Mouse (Mus musculus): ENCODE results near the gene Neurod2.

DNA sequence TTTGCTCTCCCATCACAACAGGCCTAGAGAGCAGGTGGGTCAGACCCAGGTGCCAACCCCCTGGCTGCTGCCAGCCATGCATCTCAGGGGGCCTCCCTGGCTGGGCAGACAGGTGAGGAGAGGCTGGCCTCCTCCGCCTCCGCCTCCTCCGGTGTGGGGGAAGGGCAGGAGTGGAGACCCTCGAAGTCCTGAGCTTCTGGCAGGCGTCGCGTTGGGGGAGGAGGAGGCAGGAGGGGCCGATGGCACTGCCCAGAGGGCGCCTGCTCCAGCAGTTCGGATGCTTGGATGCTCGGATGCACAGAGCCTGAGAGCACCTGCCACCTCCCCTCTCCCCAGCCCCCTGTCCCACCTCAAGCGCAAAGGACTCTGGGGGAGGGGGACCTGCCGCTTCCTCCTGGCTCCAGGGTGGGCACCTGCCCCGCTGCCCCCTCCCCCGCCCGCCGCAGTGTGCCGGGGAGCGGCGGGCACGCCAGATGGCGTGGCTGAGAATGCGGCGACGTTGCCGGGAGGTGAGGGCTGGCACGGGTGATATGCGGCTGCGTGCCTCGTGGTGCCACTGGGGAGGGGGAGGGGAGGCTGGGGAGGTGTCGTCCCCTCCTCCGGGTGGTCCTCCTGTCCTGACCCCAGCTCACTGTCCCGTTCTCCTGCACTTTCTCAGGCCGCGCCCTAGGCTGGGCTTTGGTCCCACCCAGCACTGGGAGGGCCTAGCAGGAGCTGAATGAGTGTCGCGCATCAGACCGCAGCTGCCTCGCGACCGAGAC lies 4.7 kb upstream of the Neurod2 start:
- TF ChIP-seq POLR2A (IDR thresholded peaks at IDR 0.05; ENCODE audit: extremely low read depth, insufficient read depth, low read length) (no peak), CTCF (IDR thresholded peaks at IDR 0.05; ENCODE audit: low read depth, low read length) (no peak)
